Comparison of ENCODE assay signal across 8 mouse cellular contexts in genomic region chr8:120537207-120537817, GRCm38 (mm10). TPM values are rescaled to one million over a fixed set of nuclear protein-coding genes. Genes with fewer than 3 reads are reported as not detected.
DNase-seq lines count a peak whose midpoint lies in the region; ATAC-seq lines count a peak whose summit lies in the region.

No protein-coding gene starts in this region.

- peak overlapping the region; percentile 82 for H3K9ac ChIP-seq in forebrain, embryonic 14.5 days (ENCODE audit: low read length)
- peak overlapping the region; percentile 89 for H3K9ac ChIP-seq in hindbrain, embryonic 11.5 days (ENCODE audit: low read depth, low read length)

- H3K27me3 ChIP-seq in forebrain, embryonic 14.5 days (replicated peaks; ENCODE audit: control insufficient read depth, insufficient read depth, low read length), result no peaks in the 10 kb centered on the region
- H3K27me3 ChIP-seq in hindbrain, embryonic 11.5 days (ENCODE audit: control insufficient read depth, insufficient read depth, low read length), result peaks cover 7% of the 10 kb centered on the region

- H3K4me2 ChIP-seq in forebrain, embryonic 14.5 days (ENCODE audit: low read length), result peak overlapping the region; percentile 98
- H3K4me2 ChIP-seq in hindbrain, embryonic 11.5 days (replicated peaks; ENCODE audit: low read depth, low read length), result peak overlapping the region; percentile 97

- H3K4me3 ChIP-seq in forebrain, embryonic 14.5 days (ENCODE audit: low read depth, low read length), result peak overlapping the region; percentile 63
- H3K4me3 ChIP-seq in hindbrain, embryonic 11.5 days (ENCODE audit: low read depth, low read length), result peak overlapping the region; percentile 65

- DNase-seq in MN1 (ENCODE audit: low spot score), result peak; percentile 89
- peak; percentile 80 for DNase-seq in c-Kit-positive CD71-positive TER-119-negative erythroid progenitor cells, embryonic 14.5 days (ENCODE audit: low read depth)
- peak; percentile 83 for DNase-seq in forebrain, embryonic 14.5 days (ENCODE audit: low spot score)
- peak; percentile 83 for DNase-seq in hindbrain, embryonic 11.5 days (ENCODE audit: low spot score)
- peak; percentile 64 to 73 for DNase-seq in left cerebral cortex, postnatal 36 days (ENCODE audit: low spot score in 2 of 2)
- peak; percentile 70 for DNase-seq in right cerebral cortex, postnatal 25 days
- peak; percentile 79 to 89 for DNase-seq in urinary bladder, postnatal 36 days (ENCODE audit: low spot score in 2 of 2)

- intact Hi-C loops in left cerebral cortex, postnatal 36 days (cut with DNase I), result loop anchor here (2.0 to 5.0 kb wide), 2 partner anchors 49 to 110 kb away; no protein-coding TSS in a partner anchor

- peak; percentile 24 for ATAC-seq in forebrain, embryonic 14.5 days
- peak; percentile 22; the same call in 1 of the 2 replicates for ATAC-seq in hindbrain, embryonic 11.5 days (ENCODE audit: low FRiP score)
- ATAC-seq in megakaryocyte-erythroid progenitor cell, adult 5-6 weeks (replicated peaks; ENCODE audit: low FRiP score, low TSS enrichment, poor library complexity, severe bottlenecking), result peak; percentile 39

- no peaks in the 10 kb centered on the region for H3K36me3 ChIP-seq in forebrain, embryonic 14.5 days (ENCODE audit: control insufficient read depth, insufficient read depth, low read length)
- H3K36me3 ChIP-seq in hindbrain, embryonic 11.5 days (ENCODE audit: control insufficient read depth, insufficient read depth, low read length), result no peaks in the 10 kb centered on the region

- 0% methylated on average over 60 of the region's 79 CpGs for WGBS in forebrain, embryonic 14.5 days
- under 1% methylated on average over 65 of the region's 79 CpGs for WGBS in hindbrain, embryonic 11.5 days

- peak overlapping the region; percentile 98 for H3K27ac ChIP-seq in forebrain, embryonic 14.5 days (ENCODE audit: low read depth, low read length)
- H3K27ac ChIP-seq in hindbrain, embryonic 11.5 days (ENCODE audit: low read depth, low read length), result peak overlapping the region; percentile 99

- H3K4me1 ChIP-seq in forebrain, embryonic 14.5 days (ENCODE audit: control insufficient read depth, insufficient read depth, low read length), result peaks cover 70% of the 10 kb centered on the region
- H3K4me1 ChIP-seq in hindbrain, embryonic 11.5 days (replicated peaks; ENCODE audit: control insufficient read depth, insufficient read depth, low read length), result peaks cover 64% of the 10 kb centered on the region

- H3K9me3 ChIP-seq in forebrain, embryonic 14.5 days (replicated peaks; ENCODE audit: control insufficient read depth, low read length), result no peaks in the 10 kb centered on the region
- H3K9me3 ChIP-seq in hindbrain, embryonic 11.5 days (ENCODE audit: control insufficient read depth, low read length), result no peaks in the 10 kb centered on the region

RNA-seq across cellular contexts. Expression of gene Gins2, which starts 51.8 kb away (rescaled TPM):
- 33.4 and 44.1 TPM in 2 replicates for polyA plus RNA-seq in forebrain, embryonic 14.5 days (2014; fragmentation: Nextera tagmentation; extraction: Ambion mirVana)
- 94.8 and 96.9 TPM in 2 replicates for polyA plus RNA-seq in hindbrain, embryonic 11.5 days (2014; fragmentation: Nextera tagmentation; extraction: Ambion mirVana)
- total RNA-seq in left cerebral cortex, postnatal 36 days (2021), result 1 to 10 TPM in 1 of 2 experiments, under 1 TPM in 1; 0.74 to 1.8 TPM
- 76.6 and 99.8 TPM in 2 replicates for total RNA-seq in megakaryocyte-erythroid progenitor cell, adult 5-6 weeks (2014; fragmentation: Nextera tagmentation)
- 43.8 and 62.0 TPM in 2 replicates for total RNA-seq in megakaryocyte-erythroid progenitor cell, adult 5-6 weeks (2017)

Comparison
In these comparisons a context has a peak if more than half of its experiments do, and no peak if none do; other contexts are left out.
1. Peak in every context shown above with its lines: DNase-seq, ATAC-seq, H3K4me3 ChIP-seq and H3K27ac ChIP-seq.
2. RNA of gene Gins2, which starts 51.8 kb away (total RNA-seq): 43.8 to 99.8 TPM in megakaryocyte-erythroid progenitor cell, adult 5-6 weeks; 0.74 to 1.8 TPM in left cerebral cortex, postnatal 36 days; every median in the first group is over 10 times any median in the second.